Mouse (Mus musculus): ENCODE measurements around the gene Igsf3.

The Igsf3 gene

DNA sequence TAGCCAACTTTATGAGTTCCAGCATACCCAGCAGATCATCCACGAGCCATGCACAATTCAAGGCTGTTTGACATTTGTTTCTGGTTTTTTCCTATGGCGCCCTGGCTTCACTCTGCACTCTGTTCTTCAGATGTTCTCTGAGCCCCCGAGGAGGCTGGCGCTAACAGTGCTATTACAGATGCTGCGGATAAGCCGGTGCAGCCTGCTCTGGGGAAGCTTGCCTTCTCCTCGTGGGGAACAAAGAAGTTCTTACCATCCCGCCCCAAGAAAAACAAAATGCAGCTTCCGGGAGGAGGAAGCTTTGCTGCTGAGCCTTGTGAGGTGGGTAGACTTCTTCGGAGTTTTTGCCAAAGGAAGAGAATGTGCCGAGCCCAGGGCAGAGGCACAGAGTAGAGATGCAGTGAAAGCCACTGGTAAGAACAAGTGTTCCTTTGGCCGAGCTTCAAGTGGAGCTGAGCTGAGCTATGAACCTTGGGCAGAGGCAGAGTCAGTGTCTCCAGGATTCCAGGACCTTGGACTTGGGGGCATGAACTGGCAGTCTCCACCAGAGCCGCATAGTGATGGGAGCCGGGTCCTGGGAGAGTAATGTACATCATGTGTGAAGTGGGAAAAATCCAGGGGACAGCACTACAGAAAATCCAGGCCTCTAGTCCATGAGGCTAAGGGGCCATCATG is 125.3 kb downstream of the Igsf3 start:
- no peak for ATAC-seq (ENCODE audit: low TSS enrichment)

DNA sequence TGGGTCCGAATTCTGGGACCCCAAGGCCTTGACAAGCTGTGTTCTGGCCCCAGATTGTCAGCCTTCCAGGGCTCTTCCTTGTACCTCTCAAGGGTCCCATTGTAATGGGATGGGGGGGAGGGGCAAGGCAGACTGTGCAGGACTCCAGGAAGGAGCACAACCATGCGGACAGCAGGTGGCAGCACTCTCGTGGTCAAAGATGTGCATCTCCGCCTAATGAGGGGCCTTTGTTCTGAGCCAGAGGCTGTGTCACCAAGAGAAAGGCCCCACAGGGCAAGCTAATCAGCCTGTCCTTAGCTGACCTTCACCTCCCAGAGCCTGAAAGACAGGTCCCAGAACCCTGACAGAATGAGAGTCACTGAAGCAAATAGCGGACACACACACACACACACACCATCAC is 129.3 kb downstream of the Igsf3 start:
- ATAC-seq (ENCODE audit: low TSS enrichment), result peak; percentile 93

DNA sequence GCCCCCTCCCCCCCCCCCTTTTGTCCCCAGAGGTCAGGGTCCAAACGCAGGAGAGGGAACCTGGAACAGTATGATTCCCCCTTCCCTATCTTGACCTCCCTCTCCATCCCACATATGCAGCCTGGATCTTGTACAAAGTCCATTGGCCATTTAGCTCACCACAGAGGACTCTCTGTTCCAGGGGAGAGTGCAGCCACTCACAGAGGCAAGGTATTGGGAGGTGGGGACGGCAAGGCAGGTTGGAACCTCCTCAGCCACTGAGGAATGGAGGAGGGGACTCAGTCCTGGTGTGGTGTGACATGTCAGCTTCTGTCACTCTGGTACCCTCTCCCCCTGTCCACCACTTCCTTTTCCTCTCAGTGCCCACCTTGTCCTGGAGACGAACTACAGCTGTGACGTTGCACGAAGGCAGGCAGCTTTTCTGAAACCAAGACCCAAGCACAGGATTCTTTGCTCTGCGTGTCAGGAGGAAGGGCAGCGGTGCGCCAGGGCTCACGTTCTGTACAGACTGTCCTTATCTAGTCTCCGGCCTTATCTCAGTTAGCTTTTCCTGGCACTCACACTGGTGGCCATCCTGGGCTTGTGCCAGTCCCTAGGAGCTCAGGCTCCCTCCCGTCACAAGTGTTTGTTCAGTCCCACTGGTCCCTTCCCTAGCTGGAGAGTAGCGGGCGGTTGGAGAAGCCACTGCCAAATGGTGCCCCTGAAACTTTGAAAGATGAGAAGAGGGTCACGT is 130.3 kb downstream of the Igsf3 start:
- ATAC-seq (ENCODE audit: low TSS enrichment), result no peak

DNA sequence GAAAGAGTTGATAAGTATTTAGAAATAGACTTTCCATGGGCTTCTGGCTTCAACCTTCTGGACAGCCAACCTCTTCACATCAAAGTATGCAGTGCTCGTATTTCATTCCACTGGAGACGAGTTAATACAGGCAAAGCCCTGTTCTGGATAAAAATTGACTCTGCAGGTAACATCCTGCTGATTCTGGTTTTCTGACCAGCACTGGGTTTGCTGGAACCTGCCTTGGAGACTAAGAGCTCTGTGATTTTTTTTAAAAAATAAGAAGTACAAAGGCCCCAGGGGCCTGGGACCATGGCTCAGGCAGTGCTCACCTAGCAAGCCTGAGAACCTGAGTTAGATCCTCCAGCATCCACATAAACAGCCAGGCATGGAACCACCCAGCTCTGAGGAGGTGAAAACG is 130.9 kb downstream of the Igsf3 start:
- no peak for ATAC-seq (ENCODE audit: low TSS enrichment)

DNA sequence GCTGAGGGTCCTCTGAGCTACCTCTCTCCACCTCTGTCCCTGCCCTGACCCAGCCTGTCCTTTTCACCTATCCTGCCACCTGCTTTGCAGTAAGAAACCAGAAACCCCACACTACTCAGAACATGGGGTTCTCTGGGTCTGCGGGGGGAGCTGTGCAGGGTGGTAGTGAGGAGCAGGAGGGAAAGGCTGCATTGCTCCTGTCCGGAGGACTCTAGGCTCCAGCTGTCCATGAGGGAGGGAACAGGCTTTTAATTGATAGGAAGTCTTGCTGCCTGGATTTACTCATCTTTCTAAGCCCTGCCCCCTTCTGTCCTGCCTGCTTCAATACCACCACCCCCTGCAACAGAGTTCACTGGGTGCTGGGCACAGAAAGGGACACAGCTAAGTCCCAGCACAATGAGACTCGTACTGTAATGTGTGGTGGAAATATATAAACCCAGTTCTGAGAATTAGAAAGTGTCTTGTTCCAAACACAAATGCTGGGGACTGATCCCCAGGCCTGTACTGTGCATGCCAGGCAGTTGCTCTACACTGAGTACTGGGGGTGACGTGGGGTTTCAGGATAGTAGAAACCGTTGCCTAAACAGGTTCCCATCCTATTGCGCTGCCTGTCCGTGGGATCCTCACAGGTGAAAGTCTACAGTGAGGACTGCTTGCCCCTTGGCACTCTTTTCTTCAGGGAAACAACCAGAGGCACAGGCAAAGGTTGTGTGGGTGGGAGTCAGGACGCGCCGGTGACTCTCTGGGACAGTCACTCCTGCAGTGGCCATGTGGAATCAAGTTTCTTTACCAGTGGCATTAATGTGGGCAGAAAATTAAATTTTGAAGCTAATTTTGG is 133.0 kb downstream of the Igsf3 start:
- ATAC-seq (ENCODE audit: low TSS enrichment), result no peak

DNA sequence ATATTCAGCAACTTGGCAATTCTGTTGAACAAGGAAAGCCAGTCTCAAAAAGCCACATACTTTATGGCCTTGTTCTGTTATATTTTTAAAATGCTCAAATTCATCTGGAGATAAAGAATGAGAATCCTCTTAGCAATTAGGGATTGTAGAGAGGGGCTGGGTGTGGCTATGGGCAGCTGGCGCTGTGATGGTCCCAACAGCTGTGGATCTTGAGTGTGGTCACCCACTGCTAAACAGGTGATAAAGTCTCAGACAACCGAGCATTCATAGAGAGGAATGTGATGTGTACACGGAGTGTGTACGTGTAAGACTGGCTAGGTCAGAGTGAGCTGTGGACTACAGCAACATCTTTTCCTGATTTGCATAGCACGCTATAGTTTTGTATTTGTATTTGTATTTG is 133.7 kb downstream of the Igsf3 start:
- no peak for ATAC-seq (ENCODE audit: low TSS enrichment)
